Mouse (Mus musculus) heart, postnatal 0 days (tissue): ENCODE results near the gene 4931440F15Rik.

ENCODE experiments used
- CTCF ChIP-seq: IDR thresholded peaks from 2 replicates; pipeline ENCODE4 v1.5.1; 2016; ENCODE audit warnings: antibody characterized with exemption, control low read depth, low read depth
- EP300 ChIP-seq: IDR thresholded peaks from 2 replicates; pipeline ENCODE4 v1.6.1; 2016; ENCODE audit warnings: antibody characterized with exemption, low read depth

DNA sequence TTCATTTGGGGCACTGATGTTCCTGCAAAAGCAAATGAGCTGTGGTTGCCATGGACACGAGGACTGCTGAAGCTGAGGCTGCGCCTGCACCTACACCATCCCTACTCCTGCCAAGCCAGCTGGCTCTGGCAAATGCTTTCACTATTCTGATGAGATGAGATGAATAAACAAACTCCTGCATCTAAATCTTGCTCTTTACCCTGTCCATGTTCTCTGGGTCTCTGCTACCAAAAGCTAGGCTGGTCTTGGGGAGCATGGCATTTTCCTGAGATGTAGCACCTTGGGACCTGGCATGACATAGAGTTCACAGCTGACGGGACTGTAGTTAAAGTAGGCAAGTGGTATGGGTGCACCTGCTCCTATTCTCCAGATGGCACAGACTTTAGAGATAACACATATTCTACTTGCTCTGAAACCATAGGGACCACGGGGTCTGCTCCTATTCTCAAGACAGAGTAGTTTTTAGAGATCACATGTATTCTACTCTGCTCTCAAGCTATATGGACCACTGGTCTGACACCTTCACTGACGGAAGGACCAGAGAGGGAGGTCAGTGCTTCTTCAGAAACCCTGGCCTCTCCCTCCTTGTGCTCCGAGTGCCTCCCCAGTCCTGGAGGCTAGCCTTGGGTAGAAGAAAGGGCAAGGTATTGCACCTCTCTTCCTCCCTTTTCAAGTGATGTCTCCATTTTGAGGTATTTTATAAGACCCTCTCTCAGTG, 36.4 kb downstream of the 4931440F15Rik start:
- TF ChIP-seq CTCF, result no peak
- TF ChIP-seq EP300, result no peak
